Mouse (Mus musculus) liver, postnatal 0 days (tissue): ENCODE results near the gene Bcl2l10.

Source experiments
- CTCF ChIP-seq: sonication (generic); IDR thresholded peaks from 2 replicates; pipeline ENCODE4 v1.5.1; 2016; ENCODE audit warnings: antibody characterized with exemption, low read depth
- EP300 ChIP-seq: IDR thresholded peaks from 2 replicates; pipeline ENCODE4 v1.6.1; 2016; ENCODE audit warnings: antibody characterized with exemption, low read depth, mild to moderate bottlenecking

DNA sequence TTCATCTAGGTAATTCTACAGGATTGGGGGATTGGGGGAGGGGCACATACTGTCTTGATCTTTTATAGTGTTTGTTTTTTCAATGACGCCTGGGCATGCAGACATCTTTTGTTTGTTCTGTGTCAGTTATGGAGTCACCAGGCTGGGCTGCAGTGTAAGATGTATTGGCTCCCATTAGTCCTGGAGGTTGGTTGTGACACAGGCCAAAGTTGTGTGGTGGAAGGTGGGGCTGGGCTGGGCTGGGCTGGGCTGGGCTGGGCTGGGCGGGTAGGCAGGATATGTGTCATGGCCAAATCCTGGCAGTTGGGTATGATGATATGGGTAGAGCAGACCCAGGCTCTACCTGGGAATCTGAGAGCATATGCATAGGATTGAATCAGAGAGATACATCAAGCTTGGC is 31.2 kb downstream of the Bcl2l10 start:
- no peak for TF ChIP-seq CTCF
- no peak for TF ChIP-seq EP300
